Mouse (Mus musculus) cerebellum, adult 2 months (tissue): Measurements from ENCODE around the gene Gemin6.

Experiments
- CTCF ChIP-seq: fragments of 200-500 bp; IDR thresholded peaks from 2 replicates; pipeline ENCODE4 v1.5.1; 2011; ENCODE audit warnings: low read depth, mild to moderate bottlenecking, control low read depth, low read length, moderate library complexity, borderline replicate concordance; ENCODE audit not compliant: insufficient read depth
- POLR2A ChIP-seq: fragments of 200-500 bp; IDR thresholded peaks from 2 replicates; pipeline ENCODE4 v1.6.1; 2011; ENCODE audit warnings: low read length, control low read depth, borderline replicate concordance; ENCODE audit not compliant: insufficient read depth

GRCm38 (mm10) chr17:80175966-80176365, 48.3 kb upstream of the Gemin6 start:
- TF ChIP-seq CTCF (no peak), POLR2A (no peak)
